Mouse (Mus musculus) embryonic facial prominence, embryonic 15.5 days (tissue): ENCODE data around the gene Slc34a3. TPM values are rescaled to one million over a fixed set of nuclear protein-coding genes. Genes with fewer than 3 reads are reported as not detected.
A peak's percentile ranks its signal among the peaks of the same experiment; 100 is the strongest.

ENCODE experiments used
- ATAC-seq: fragments of 200-750 bp; cut with Nextera tagmentation; 2 replicates; pipeline ENCODE4 v1.8.0; 2017; ENCODE audit warnings: low read depth, moderate TSS enrichment; ENCODE audit not compliant: insufficient number of reproducible peaks, low FRiP score, low TSS enrichment
- H3K27ac ChIP-seq: fragments of 300-500 bp; sonication (generic); replicated peaks from 2 replicates; pipeline ENCODE4 v1.5.1; 2015; ENCODE audit warnings: mild to moderate bottlenecking, inconsistent platforms
- H3K27me3 ChIP-seq: fragments of 300-500 bp; sonication (generic); 2 replicates; pipeline ENCODE4 v1.6.1; 2015; ENCODE audit warnings: inconsistent platforms
- H3K36me3 ChIP-seq: fragments of 300-500 bp; sonication (generic); 2 replicates; pipeline ENCODE4 v1.6.1; 2015; ENCODE audit warnings: mild to moderate bottlenecking, inconsistent platforms
- H3K4me1 ChIP-seq: fragments of 300-500 bp; sonication (generic); 2 replicates; pipeline ENCODE4 v1.6.1; 2015; ENCODE audit warnings: inconsistent platforms
- H3K4me2 ChIP-seq: fragments of 300-500 bp; sonication (generic); replicated peaks from 2 replicates; pipeline ENCODE4 v1.6.1; 2015; ENCODE audit warnings: mild to moderate bottlenecking, inconsistent platforms
- H3K4me3 ChIP-seq: fragments of 300-500 bp; sonication (generic); replicated peaks from 2 replicates; pipeline ENCODE4 v1.5.1; 2015; ENCODE audit warnings: mild to moderate bottlenecking, inconsistent platforms
- H3K9ac ChIP-seq: fragments of 300-500 bp; sonication (generic); 2 replicates; pipeline ENCODE4 v1.6.1; 2015; ENCODE audit warnings: inconsistent platforms
- H3K9me3 ChIP-seq: fragments of 300-500 bp; sonication (generic); replicated peaks from 2 replicates; pipeline ENCODE4 v1.6.1; 2016; ENCODE audit warnings: inconsistent platforms
- WGBS: fragments of 180-500 bp; shearing (Covaris S2); methylation state at CpG from one replicate; pipeline ENCODE4 v1.1.7; 2015; 5-methylcytosine and 5-hydroxymethylcytosine counted together
- polyA plus RNA-seq: library from polyadenylated mRNA; unstranded; fragments of >200 nt; fragmentation: Nextera tagmentation; extraction: Ambion mirVana; gene quantifications from 2 replicates; pipeline ENCODE4 v1.2.1, GENCODE M21; 2015

Slc34a3 gene
- polyA plus RNA-seq, 1 experiment from 2014 or later = not detected

DNA sequence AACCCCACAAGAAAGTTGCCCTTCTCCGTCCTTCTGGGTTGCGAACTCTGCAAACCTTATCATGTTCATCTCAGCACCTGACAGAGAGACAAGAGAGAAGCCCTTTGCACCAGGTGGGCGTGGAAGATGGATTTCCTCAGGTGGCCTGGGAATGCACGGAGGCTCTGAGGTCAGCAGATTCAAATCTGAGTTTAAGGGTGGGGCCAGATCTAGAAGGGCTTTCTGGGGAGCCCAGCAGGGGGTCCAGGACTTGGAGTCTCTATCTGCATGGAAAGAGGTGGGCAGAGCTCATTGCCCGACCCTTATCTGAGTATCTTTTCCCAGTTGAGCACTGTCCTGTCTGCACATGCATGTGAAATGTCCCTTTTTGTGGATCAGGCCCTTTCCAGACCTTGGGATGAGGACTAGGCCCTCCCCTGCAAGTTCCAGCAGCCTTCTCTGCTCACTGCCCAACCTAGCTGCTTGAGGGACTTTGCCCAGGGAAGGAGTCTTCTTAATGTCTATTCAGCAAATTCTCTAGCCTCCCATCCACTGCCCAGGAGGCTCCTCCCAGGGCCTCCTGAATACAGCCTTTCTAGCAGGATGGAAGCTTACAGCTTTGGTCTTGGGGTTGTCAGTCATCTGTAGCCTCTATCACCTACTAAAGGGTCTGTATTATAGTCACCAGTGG lies 522 bp upstream of the Slc34a3 start:
- Histone ChIP-seq H3K27me3 (peaks cover 11% of the 10 kb centered on the region; the same call in 1 of the 2 replicates), H3K4me2 (no peak overlapping the region), H3K36me3 (no peaks in the 10 kb centered on the region), H3K27ac (no peak overlapping the region), H3K9ac (no peak overlapping the region), H3K9me3 (no peaks in the 10 kb centered on the region), H3K4me3 (no peak overlapping the region), H3K4me1 (no peaks in the 10 kb centered on the region)
- no peak for ATAC-seq
- 56% methylated on average over 5 of the region's 5 CpGs for WGBS

DNA sequence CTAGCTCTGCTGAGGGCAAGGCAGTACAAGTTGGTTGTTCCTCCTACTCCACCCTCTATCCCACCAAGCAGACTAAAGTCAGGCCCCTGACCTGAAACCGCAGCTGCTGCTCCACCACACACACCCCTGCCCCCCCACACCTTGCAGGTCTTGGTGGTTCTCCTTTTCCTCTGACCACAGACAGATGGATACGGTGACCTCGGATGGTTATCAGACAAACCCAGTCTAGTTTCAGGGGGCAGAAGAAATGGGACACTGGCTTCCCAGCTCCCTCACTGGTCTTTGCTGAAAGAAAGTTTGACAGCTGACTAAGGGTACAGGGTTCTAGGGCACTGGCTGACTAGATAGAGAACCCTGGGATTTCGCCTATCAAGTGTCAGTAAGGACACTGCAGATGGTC lies 743 bp downstream of the Slc34a3 start:
- H3K36me3 ChIP-seq = no peaks in the 10 kb centered on the region
- peaks cover 11% of the 10 kb centered on the region; the same call in 1 of the 2 replicates for H3K27me3 ChIP-seq
- no peaks in the 10 kb centered on the region for H3K9me3 ChIP-seq
- peaks cover 6% of the 10 kb centered on the region for H3K4me1 ChIP-seq
- ATAC-seq = no peak
- H3K4me2 ChIP-seq = no peak overlapping the region
- 72% methylated on average over 4 of the region's 4 CpGs for WGBS
- H3K4me3 ChIP-seq = no peak overlapping the region
- no peak overlapping the region for H3K9ac ChIP-seq
- no peak overlapping the region for H3K27ac ChIP-seq

DNA sequence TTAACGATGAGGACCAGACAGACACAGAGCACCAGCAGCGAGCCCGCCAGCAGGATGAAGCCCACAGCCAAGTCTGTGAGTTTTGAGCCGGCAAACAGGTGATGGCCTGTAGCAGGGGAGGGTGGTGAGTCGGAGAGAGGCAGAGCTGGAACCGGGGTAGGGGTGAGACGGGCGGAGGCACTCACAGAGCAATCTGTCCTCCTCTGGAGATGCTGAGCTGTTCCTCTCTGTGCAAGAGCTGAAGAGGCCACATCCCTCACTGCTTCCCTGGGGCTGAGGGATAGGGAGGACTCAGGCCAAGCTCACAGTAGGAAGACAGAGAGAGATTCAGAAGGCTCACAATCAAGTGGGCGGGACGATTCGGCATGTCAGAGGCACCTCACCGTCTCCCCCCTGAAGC lies 3.1 kb downstream of the Slc34a3 start:
- no peak for ATAC-seq
- H3K4me3 ChIP-seq = no peak overlapping the region
- H3K9ac ChIP-seq = no peak overlapping the region
- H3K27me3 ChIP-seq = peaks cover 11% of the 10 kb centered on the region; the same call in 1 of the 2 replicates
- no peak overlapping the region for H3K27ac ChIP-seq
- H3K36me3 ChIP-seq = no peaks in the 10 kb centered on the region
- peaks cover 11% of the 10 kb centered on the region for H3K4me1 ChIP-seq
- WGBS = 43% methylated on average over 12 of the region's 12 CpGs
- no peaks in the 10 kb centered on the region for H3K9me3 ChIP-seq
- no peak overlapping the region for H3K4me2 ChIP-seq

DNA sequence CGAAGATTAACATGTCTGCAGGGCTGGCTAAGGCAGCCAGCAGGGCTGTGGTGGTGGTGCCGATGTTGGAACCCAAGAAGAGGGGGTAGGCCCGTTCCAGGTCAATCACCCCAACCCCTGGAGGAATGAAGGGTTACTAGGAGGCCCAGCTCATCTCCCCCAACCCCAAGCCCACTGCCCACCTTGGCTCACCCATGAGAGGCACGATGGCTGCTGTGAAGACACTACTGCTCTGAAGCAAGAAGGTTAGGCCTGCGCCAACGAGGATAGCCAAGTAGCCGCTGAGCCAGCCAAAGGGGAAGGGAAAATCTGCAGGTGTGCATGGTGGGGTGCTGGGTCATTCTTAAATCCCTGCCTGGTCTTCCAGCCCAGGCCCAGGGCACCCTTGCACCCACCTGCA lies 3.6 kb downstream of the Slc34a3 start:
- Histone ChIP-seq H3K27ac (no peak overlapping the region), H3K4me3 (no peak overlapping the region), H3K36me3 (no peaks in the 10 kb centered on the region), H3K4me2 (no peak overlapping the region), H3K27me3 (peaks cover 11% of the 10 kb centered on the region; the same call in 1 of the 2 replicates), H3K9me3 (no peaks in the 10 kb centered on the region), H3K9ac (no peak overlapping the region), H3K4me1 (peaks cover 15% of the 10 kb centered on the region)
- no peak for ATAC-seq
- 77% methylated on average over 7 of the region's 7 CpGs for WGBS

DNA sequence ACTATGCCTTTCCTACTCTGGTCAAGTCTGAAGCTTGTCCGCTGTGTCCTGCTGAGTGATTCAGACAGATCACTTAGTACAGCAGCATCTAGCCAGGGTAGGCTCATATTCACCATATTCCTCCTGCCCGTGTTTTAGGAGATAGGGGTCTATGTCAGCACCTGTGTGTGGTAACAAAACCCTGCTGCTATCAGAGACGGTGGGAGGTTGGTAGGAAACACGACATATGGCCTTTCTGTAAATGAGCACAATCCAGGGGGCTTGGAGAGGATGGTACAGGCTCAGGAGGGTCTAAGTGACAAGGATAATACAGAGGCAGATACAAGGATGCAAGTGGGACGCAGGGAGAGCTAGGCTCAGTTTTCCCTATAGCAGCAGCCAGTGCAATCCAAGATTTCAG lies 4.6 kb downstream of the Slc34a3 start:
- H3K4me3 ChIP-seq = no peak overlapping the region
- peaks cover 19% of the 10 kb centered on the region for H3K4me1 ChIP-seq
- no peak for ATAC-seq

DNA sequence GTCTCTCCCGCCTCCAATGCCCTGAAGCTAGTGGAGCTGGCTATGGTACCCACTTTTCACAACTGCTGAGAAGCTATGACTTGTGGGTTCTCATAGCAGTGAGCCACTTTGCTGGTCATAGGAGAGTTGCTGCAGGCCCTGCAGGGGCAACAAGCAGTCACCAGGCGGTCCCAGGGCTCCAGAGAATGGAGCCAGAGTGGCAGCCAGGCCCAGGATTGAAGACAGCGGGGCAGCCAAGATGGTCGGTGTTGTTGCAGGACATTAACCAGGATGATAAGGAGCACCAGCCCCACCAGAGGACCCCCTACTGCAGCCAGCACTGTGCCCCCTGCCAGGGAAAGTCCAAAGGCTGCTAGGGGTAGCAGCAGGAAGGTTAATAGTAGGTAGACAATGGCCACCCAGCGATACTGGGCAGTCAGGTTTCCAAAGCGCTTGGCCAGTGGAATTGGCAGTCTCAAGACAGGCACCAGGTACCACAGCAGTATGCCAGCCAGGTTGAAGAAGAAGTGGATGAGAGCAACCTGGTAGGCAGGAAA lies 5.1 kb downstream of the Slc34a3 start:
- peak overlapping the region; percentile 46 for H3K4me2 ChIP-seq
- no peaks in the 10 kb centered on the region for H3K9me3 ChIP-seq
- H3K4me1 ChIP-seq = peaks cover 19% of the 10 kb centered on the region
- no peaks in the 10 kb centered on the region for H3K36me3 ChIP-seq
- no peak overlapping the region; the same call in 1 of the 2 replicates for H3K27ac ChIP-seq
- WGBS = 70% methylated on average over 6 of the region's 6 CpGs
- H3K9ac ChIP-seq = no peak overlapping the region
- no peak for ATAC-seq
- no peak overlapping the region; the same call in 1 of the 2 replicates for H3K4me3 ChIP-seq
- H3K27me3 ChIP-seq = peaks cover 11% of the 10 kb centered on the region; the same call in 1 of the 2 replicates

More for the DNA sequence above, 4.6 kb downstream of the Slc34a3 start:
- Histone ChIP-seq H3K27ac (no peak overlapping the region), H3K9me3 (no peaks in the 10 kb centered on the region), H3K36me3 (no peaks in the 10 kb centered on the region), H3K27me3 (peaks cover 11% of the 10 kb centered on the region; the same call in 1 of the 2 replicates), H3K9ac (no peak overlapping the region), H3K4me2 (no peak overlapping the region)
- WGBS = 77% methylated on average over 5 of the region's 5 CpGs

DNA sequence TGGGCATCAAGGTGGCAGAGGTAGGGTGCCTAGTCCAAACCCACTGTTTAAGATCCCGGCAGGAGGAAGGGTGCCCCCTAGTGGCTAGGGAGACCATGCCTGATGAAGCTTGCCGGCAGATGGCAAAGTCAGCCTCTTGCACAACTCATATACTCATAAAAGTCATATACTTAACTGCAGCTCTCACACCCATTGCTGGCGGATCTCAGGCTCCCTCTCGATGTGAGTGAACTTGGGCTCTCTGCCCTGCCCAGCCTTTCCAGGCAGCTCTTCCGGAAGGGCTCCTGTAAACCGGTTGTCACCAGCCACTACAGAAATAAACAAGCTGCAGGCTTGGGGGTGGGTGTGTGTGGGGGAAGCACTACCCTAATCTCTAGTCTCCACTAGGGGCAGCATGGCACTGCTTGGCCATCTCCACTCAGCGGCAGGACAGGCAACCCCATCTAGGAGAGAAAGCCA lies 5.7 kb downstream of the Slc34a3 start:
- Histone ChIP-seq H3K4me2 (peak overlapping the region; percentile 46), H3K27me3 (peaks cover 8% of the 10 kb centered on the region; the same call in 1 of the 2 replicates), H3K9me3 (no peaks in the 10 kb centered on the region), H3K27ac (peak overlapping the region; percentile 78), H3K9ac (0 out of 2 replicates have a peak overlapping the region, but pooled peaks have one; percentile 21), H3K36me3 (no peaks in the 10 kb centered on the region), H3K4me1 (peaks cover 22% of the 10 kb centered on the region), H3K4me3 (peak overlapping the region; percentile 29)
- no peak for ATAC-seq
- 2% methylated on average over 7 of the region's 7 CpGs for WGBS

DNA sequence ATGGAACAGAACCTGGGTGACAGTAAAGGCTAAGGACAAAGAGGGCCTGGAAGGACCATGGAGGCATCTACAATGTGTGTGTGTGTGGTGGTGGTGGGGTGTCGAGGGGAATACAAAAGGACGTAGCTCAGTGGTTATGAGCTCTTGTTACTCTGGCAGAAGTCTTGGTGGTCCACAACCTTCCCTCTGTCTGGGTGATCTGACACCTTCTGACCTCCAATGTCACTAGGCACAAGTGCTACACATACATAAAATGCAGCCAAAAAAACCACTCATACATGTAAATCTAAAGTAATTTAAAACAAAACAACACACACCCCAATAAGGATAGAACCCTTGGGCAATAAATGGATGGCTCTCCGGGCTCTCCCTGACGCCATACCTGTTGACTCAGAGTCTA lies 6.8 kb downstream of the Slc34a3 start:
- no peak for ATAC-seq
- H3K4me3 ChIP-seq = no peak overlapping the region
- H3K27ac ChIP-seq = no peak overlapping the region
- H3K4me2 ChIP-seq = no peak overlapping the region
- H3K9ac ChIP-seq = no peak overlapping the region
- peaks cover 27% of the 10 kb centered on the region for H3K4me1 ChIP-seq
- no peaks in the 10 kb centered on the region for H3K9me3 ChIP-seq
- over 99% methylated on average over 4 of the region's 4 CpGs for WGBS
- no peaks in the 10 kb centered on the region for H3K36me3 ChIP-seq
- peaks cover 8% of the 10 kb centered on the region; the same call in 1 of the 2 replicates for H3K27me3 ChIP-seq

DNA sequence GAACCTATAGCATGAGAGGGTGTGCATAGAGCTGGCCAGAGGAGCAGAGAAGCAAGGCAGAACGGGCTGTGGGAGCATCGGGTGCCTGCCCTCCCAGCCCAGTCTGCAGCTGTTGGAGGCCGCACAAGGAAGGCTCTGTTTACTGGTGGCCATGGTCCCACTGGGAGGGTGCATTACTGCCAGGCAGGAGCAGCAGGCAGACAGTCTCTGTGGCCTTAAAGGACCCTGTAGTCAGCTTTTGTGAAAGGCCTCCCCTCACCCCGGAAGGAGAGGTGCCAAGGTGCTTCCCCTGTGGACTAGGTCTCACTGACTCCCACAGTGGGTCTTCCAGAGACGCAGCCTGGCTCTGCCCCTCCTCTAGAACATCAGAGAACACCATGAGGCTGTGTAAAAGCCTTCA lies 7.3 kb downstream of the Slc34a3 start:
- Histone ChIP-seq H3K9ac (no peak overlapping the region), H3K36me3 (0 out of 2 replicates have a peak, but pooled peaks cover 1% of the 10 kb centered on the region), H3K27me3 (peaks cover 8% of the 10 kb centered on the region; the same call in 1 of the 2 replicates), H3K27ac (no peak overlapping the region), H3K4me2 (no peak overlapping the region), H3K9me3 (no peaks in the 10 kb centered on the region), H3K4me1 (peaks cover 27% of the 10 kb centered on the region), H3K4me3 (no peak overlapping the region)
- 78% methylated on average over 5 of the region's 5 CpGs for WGBS
- ATAC-seq = no peak

DNA sequence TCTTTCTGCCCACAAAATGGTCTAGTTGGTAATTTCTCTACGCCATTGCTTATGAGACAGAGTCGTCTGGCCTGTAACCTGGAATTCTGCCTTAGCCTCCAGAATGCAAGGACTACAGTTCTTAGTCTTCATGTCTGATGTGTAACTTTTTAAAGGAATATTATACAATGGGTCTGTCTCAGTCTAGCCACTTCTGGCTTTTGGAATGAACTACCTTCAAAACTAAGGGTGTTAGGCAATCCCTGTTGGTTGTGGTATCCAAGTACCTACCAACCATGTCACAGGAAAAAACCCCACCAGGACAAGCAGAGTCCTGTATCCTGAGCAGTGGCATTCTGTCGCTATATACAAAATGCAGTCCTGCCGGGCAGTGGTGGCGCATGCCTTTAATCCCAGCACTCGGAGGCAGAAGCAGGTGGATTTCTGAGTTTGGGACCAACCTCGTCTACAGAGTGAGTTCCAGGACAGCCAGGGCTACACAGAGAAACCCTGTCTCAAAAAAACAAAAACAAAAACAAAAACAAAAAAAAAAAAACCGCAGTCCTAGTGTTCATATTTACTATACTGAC lies 8.3 kb downstream of the Slc34a3 start:
- Histone ChIP-seq H3K4me1 (peaks cover 27% of the 10 kb centered on the region), H3K4me3 (peak overlapping the region; percentile 96; the same call in 1 of the 2 replicates), H3K9me3 (no peaks in the 10 kb centered on the region), H3K9ac (no peak overlapping the region), H3K27me3 (0 out of 2 replicates have a peak, but pooled peaks cover 5% of the 10 kb centered on the region), H3K36me3 (0 out of 2 replicates have a peak, but pooled peaks cover 8% of the 10 kb centered on the region), H3K27ac (peak overlapping the region; percentile 97), H3K4me2 (peak overlapping the region; percentile 47)
- ATAC-seq = no peak
- 73% methylated on average over 8 of the region's 8 CpGs for WGBS
